Mouse (Mus musculus): ENCODE data around the gene Stac2. TPM values are rescaled to one million over a fixed set of nuclear protein-coding genes. Genes with fewer than 3 reads are reported as not detected.

Stac2 gene
- polyA plus RNA-seq, 1 experiment: 1.0 TPM

GRCm38 (mm10) chr11:98047745-98048144, 5.5 kb downstream of the Stac2 start:
- H3K27ac ChIP-seq (ENCODE audit: control insufficient read depth, insufficient read depth, low read depth, low read length, poor library complexity): no peak overlapping the region
- TF ChIP-seq POLR2A (IDR thresholded peaks at IDR 0.05; ENCODE audit: borderline replicate concordance, control insufficient read depth, low read depth, low read length) (no peak), CTCF (IDR thresholded peaks at IDR 0.05; ENCODE audit: control insufficient read depth, insufficient read depth, low read length) (no peak)
- WGBS: 62% methylated on average over 4 of the region's 4 CpGs
- H3K4me1 ChIP-seq (ENCODE audit: control insufficient read depth, insufficient read depth, low read length): peaks cover 3% of the 10 kb centered on the region
- H3K4me3 ChIP-seq (replicated peaks; ENCODE audit: control insufficient read depth, low read depth, low read length): no peak overlapping the region

GRCm38 (mm10) chr11:98046466-98046865, 6.8 kb downstream of the Stac2 start:
- Histone ChIP-seq H3K4me1 (ENCODE audit: control insufficient read depth, insufficient read depth, low read length) (peaks cover 6% of the 10 kb centered on the region), H3K27ac (ENCODE audit: control insufficient read depth, insufficient read depth, low read depth, low read length, poor library complexity) (no peak overlapping the region), H3K4me3 (replicated peaks; ENCODE audit: control insufficient read depth, low read depth, low read length) (no peak overlapping the region)
- TF ChIP-seq POLR2A (IDR thresholded peaks at IDR 0.05; ENCODE audit: borderline replicate concordance, control insufficient read depth, low read depth, low read length): no peak
- TF ChIP-seq CTCF (IDR thresholded peaks at IDR 0.05; ENCODE audit: control insufficient read depth, insufficient read depth, low read length): no peak
- WGBS: 56% methylated on average over 1 of the region's 1 CpGs

- TF ChIP-seq POLR2A (IDR thresholded peaks at IDR 0.05; ENCODE audit: borderline replicate concordance, control insufficient read depth, low read depth, low read length) (no peak), CTCF (IDR thresholded peaks at IDR 0.05; ENCODE audit: control insufficient read depth, insufficient read depth, low read length) (peak; percentile 39; the same call in 1 of the 2 replicates)
- Histone ChIP-seq H3K4me1 (ENCODE audit: control insufficient read depth, insufficient read depth, low read length) (peaks cover 6% of the 10 kb centered on the region), H3K27ac (ENCODE audit: control insufficient read depth, insufficient read depth, low read depth, low read length, poor library complexity) (no peak overlapping the region), H3K4me3 (replicated peaks; ENCODE audit: control insufficient read depth, low read depth, low read length) (no peak overlapping the region)
- 63% methylated on average over 4 of the region's 4 CpGs for whole genome bisulfite sequencing
Measured at GRCm38 (mm10) chr11:98045596-98045995, 7.7 kb downstream of the Stac2 start.

- TF ChIP-seq POLR2A (IDR thresholded peaks at IDR 0.05; ENCODE audit: borderline replicate concordance, control insufficient read depth, low read depth, low read length): no peak
- TF ChIP-seq CTCF (IDR thresholded peaks at IDR 0.05; ENCODE audit: control insufficient read depth, insufficient read depth, low read length): no peak
Measured at GRCm38 (mm10) chr11:98044074-98044473, 9.2 kb downstream of the Stac2 start.

GRCm38 (mm10) chr11:98042741-98043140, 10.5 kb downstream of the Stac2 start:
- peaks cover 3% of the 10 kb centered on the region for H3K4me1 ChIP-seq (ENCODE audit: control insufficient read depth, insufficient read depth, low read length)
- H3K4me3 ChIP-seq (replicated peaks; ENCODE audit: control insufficient read depth, low read depth, low read length): no peak overlapping the region
- TF ChIP-seq CTCF (IDR thresholded peaks at IDR 0.05; ENCODE audit: control insufficient read depth, insufficient read depth, low read length) (no peak), POLR2A (IDR thresholded peaks at IDR 0.05; ENCODE audit: borderline replicate concordance, control insufficient read depth, low read depth, low read length) (no peak)
- no peak overlapping the region for H3K27ac ChIP-seq (ENCODE audit: control insufficient read depth, insufficient read depth, low read depth, low read length, poor library complexity)
- WGBS: 60% methylated on average over 6 of the region's 6 CpGs

More at GRCm38 (mm10) chr11:98044074-98044473, 9.2 kb downstream of the Stac2 start:
- peaks cover 3% of the 10 kb centered on the region for H3K4me1 ChIP-seq (ENCODE audit: control insufficient read depth, insufficient read depth, low read length)
- 68% methylated on average over 5 of the region's 5 CpGs for WGBS
- no peak overlapping the region for H3K27ac ChIP-seq (ENCODE audit: control insufficient read depth, insufficient read depth, low read depth, low read length, poor library complexity)
- no peak overlapping the region for H3K4me3 ChIP-seq (replicated peaks; ENCODE audit: control insufficient read depth, low read depth, low read length)

GRCm38 (mm10) chr11:98040975-98041374, 12.3 kb downstream of the Stac2 start:
- TF ChIP-seq POLR2A (IDR thresholded peaks at IDR 0.05; ENCODE audit: borderline replicate concordance, control insufficient read depth, low read depth, low read length): no peak
- TF ChIP-seq CTCF (IDR thresholded peaks at IDR 0.05; ENCODE audit: control insufficient read depth, insufficient read depth, low read length): no peak
- Histone ChIP-seq H3K4me1 (ENCODE audit: control insufficient read depth, insufficient read depth, low read length) (peaks cover 3% of the 10 kb centered on the region), H3K27ac (ENCODE audit: control insufficient read depth, insufficient read depth, low read depth, low read length, poor library complexity) (no peak overlapping the region), H3K4me3 (replicated peaks; ENCODE audit: control insufficient read depth, low read depth, low read length) (no peak overlapping the region)
- 77% methylated on average over 8 of the region's 8 CpGs for WGBS

- WGBS: 79% methylated on average over 14 of the region's 14 CpGs
- no peak overlapping the region for H3K27ac ChIP-seq (ENCODE audit: control insufficient read depth, insufficient read depth, low read depth, low read length, poor library complexity)
- TF ChIP-seq POLR2A (IDR thresholded peaks at IDR 0.05; ENCODE audit: borderline replicate concordance, control insufficient read depth, low read depth, low read length): no peak
- TF ChIP-seq CTCF (IDR thresholded peaks at IDR 0.05; ENCODE audit: control insufficient read depth, insufficient read depth, low read length): no peak
- H3K4me1 ChIP-seq (ENCODE audit: control insufficient read depth, insufficient read depth, low read length): peaks cover 3% of the 10 kb centered on the region
- no peak overlapping the region for H3K4me3 ChIP-seq (replicated peaks; ENCODE audit: control insufficient read depth, low read depth, low read length)
Measured at GRCm38 (mm10) chr11:98037871-98038270, 15.4 kb downstream of the Stac2 start.

- H3K27ac ChIP-seq (ENCODE audit: control insufficient read depth, insufficient read depth, low read depth, low read length, poor library complexity): no peak overlapping the region
- no peaks in the 10 kb centered on the region for H3K4me1 ChIP-seq (ENCODE audit: control insufficient read depth, insufficient read depth, low read length)
- H3K4me3 ChIP-seq (replicated peaks; ENCODE audit: control insufficient read depth, low read depth, low read length): no peak overlapping the region
- TF ChIP-seq POLR2A (IDR thresholded peaks at IDR 0.05; ENCODE audit: borderline replicate concordance, control insufficient read depth, low read depth, low read length) (no peak), CTCF (IDR thresholded peaks at IDR 0.05; ENCODE audit: control insufficient read depth, insufficient read depth, low read length) (no peak)
- WGBS: 1% methylated on average over 26 of the region's 27 CpGs
Measured at GRCm38 (mm10) chr11:98035977-98036377, 17.3 kb downstream of the Stac2 start.

- TF ChIP-seq POLR2A (IDR thresholded peaks at IDR 0.05; ENCODE audit: borderline replicate concordance, control insufficient read depth, low read depth, low read length) (no peak), CTCF (IDR thresholded peaks at IDR 0.05; ENCODE audit: control insufficient read depth, insufficient read depth, low read length) (no peak)
- Histone ChIP-seq H3K4me3 (replicated peaks; ENCODE audit: control insufficient read depth, low read depth, low read length) (no peak overlapping the region), H3K4me1 (ENCODE audit: control insufficient read depth, insufficient read depth, low read length) (no peaks in the 10 kb centered on the region), H3K27ac (ENCODE audit: control insufficient read depth, insufficient read depth, low read depth, low read length, poor library complexity) (no peak overlapping the region)
- WGBS: 68% methylated on average over 4 of the region's 4 CpGs
Measured at GRCm38 (mm10) chr11:98034840-98035239, 18.4 kb downstream of the Stac2 start.

Measured in bone marrow, adult 2 months (tissue).